In genomic region chr13:50452266-50452665, GRCm38 (mm10) we compare ENCODE assay signal across 23 mouse cellular contexts. TPM values are rescaled to one million over a fixed set of nuclear protein-coding genes. Genes with fewer than 3 reads are reported as not detected.
A peak's percentile ranks its signal among the peaks of the same experiment; 100 is the strongest.
DNase-seq lines count a peak whose midpoint lies in the region; TF ChIP-seq lines count a peak whose summit lies in the region.
"Not testable (repeated sequence)": the region's sequence is repeated elsewhere in the genome, so short reads cannot be mapped to it uniquely, and the experiment has no call there.
"Had no signal": no experiment of that assay in that cellular context is flagged by ENCODE, and none has a peak within 500 bp of the region (broad histone marks: within the 10 kb centered on the region; RNA-seq: fewer than 3 reads in every experiment).

No protein-coding gene starts in this region.

- 75% methylated on average over 9 of the region's 9 CpGs for WGBS in kidney, adult 2 months

- H3K27me3 ChIP-seq in ES-Bruce4 (ENCODE audit: control insufficient read depth, insufficient read depth, low read length, poor library complexity, severe bottlenecking); kidney, adult 2 months (replicated peaks; ENCODE audit: control insufficient read depth, insufficient read depth, low read length): not testable (repeated sequence)

- H3K9me3 ChIP-seq in ES-Bruce4 (replicated peaks; ENCODE audit: control insufficient read depth, insufficient read depth, low read length, poor library complexity, severe bottlenecking); ES-E14 (ENCODE audit: control insufficient read depth, insufficient read depth, low read depth, low read length): not testable (repeated sequence)

- in situ Hi-C loops in ES-E14 (cut with MboI; ENCODE audit: low sequenced_read_pairs in 2 of 2, unreplicated experiment in 2 of 2) = not testable (repeated sequence)

- not testable (repeated sequence) for H3K36me3 ChIP-seq in ES-Bruce4 (ENCODE audit: control insufficient read depth, insufficient read depth, low read length, poor library complexity, severe bottlenecking); ES-E14 (ENCODE audit: control insufficient read depth, insufficient read depth, low read length, poor library complexity, severe bottlenecking); kidney, adult 2 months (ENCODE audit: control insufficient read depth, insufficient read depth, low read length)

- not testable (repeated sequence) for TF ChIP-seq CTCF in ES-Bruce4 (IDR thresholded peaks at IDR 0.05; ENCODE audit: low read depth, low read length); kidney, adult 2 months (conservative IDR thresholded peaks at IDR 0.05; ENCODE audit: insufficient read depth, insufficient read length, low read depth, low read length)

- not testable (repeated sequence) for DNase-seq in ES-E14 (ENCODE audit: low read depth, low spot score)
- DNase-seq in ZHBTc4 (ENCODE audit: low read depth, low spot score) = peak; percentile 21
- peak; percentile 7 for DNase-seq in kidney, adult 2 months
- DNase-seq in neural tube, embryonic 10.5 days (ENCODE audit: extremely low spot score, low spot score) = peak; percentile 6
- peak; percentile 18 for DNase-seq in ovary, postnatal 36 days (ENCODE audit: low spot score)

- TF ChIP-seq EP300 in ES-Bruce4 (IDR thresholded peaks at IDR 0.05; ENCODE audit: insufficient read depth, low read depth, low read length) = not testable (repeated sequence)

- not testable (repeated sequence) for TF ChIP-seq POLR2A in ES-Bruce4 (IDR thresholded peaks at IDR 0.05; ENCODE audit: insufficient read depth, low read length); kidney, adult 2 months (IDR thresholded peaks at IDR 0.05; ENCODE audit: low read depth, low read length)

- H3K9ac ChIP-seq in ES-Bruce4 (ENCODE audit: low read depth, poor library complexity, severe bottlenecking) (0 out of 2 replicates have a peak overlapping the region, but pooled peaks have one; percentile 28), ES-E14 (ENCODE audit: insufficient read depth, low read depth, low read length, poor library complexity, severe bottlenecking) (peak overlapping the region; percentile 29; the same call in 1 of the 2 replicates)

- not testable (repeated sequence) for H3K4me1 ChIP-seq in ES-Bruce4 (ENCODE audit: control insufficient read depth, insufficient read depth, low read length); kidney, adult 2 months (ENCODE audit: control insufficient read depth, insufficient read depth, low read length)
- peaks cover 11 to 13% of the 10 kb centered on the region in 2 experiments; a peak in 3 of 4 replicates for H3K4me1 ChIP-seq in ES-E14 (ENCODE audit: control insufficient read depth in 2 of 2, insufficient read depth in 2 of 2, low read length in 2 of 2, poor library complexity in 1 of 2)

- peak overlapping the region; percentile 97; the same call in 1 of the 2 replicates for H3K27ac ChIP-seq in ES-Bruce4 (ENCODE audit: insufficient read depth, low read length)
- not testable (repeated sequence) for H3K27ac ChIP-seq in ES-E14 (ENCODE audit: insufficient read depth, low read depth, low read length, poor library complexity, severe bottlenecking); kidney, adult 2 months (ENCODE audit: insufficient read depth, low read depth, low read length)

- not testable (repeated sequence) for H3K4me3 ChIP-seq in ES-Bruce4 (ENCODE audit: low read depth, low read length); ES-E14 (ENCODE audit: insufficient read depth in 1 of 2, low read depth in 1 of 2, low read length in 2 of 2, poor library complexity in 1 of 2, severe bottlenecking in 1 of 2); kidney, adult 2 months (ENCODE audit: insufficient read depth, low read depth, low read length)

RNA-seq across cellular contexts. Expression of gene Gm47429, which starts 8.6 kb away (rescaled TPM):
- polyA plus RNA-seq in ES-Bruce4 (2011; ENCODE audit: insufficient read depth, insufficient read length, low read depth, missing spikeins) = not detected in 2 replicates
- total RNA-seq in ES-E14 (2012; rRNA removed) = 0.67 TPM in 1 of 2 replicates, not detected in the other
- polyA plus RNA-seq in kidney, adult 2 months (2012; rRNA removed) = not detected in 2 replicates
- total RNA-seq: adrenal gland, adult 2 months; adrenal gland, postnatal 10 days; adrenal gland, postnatal 25 days; adrenal gland, postnatal 4 days; common myeloid progenitor, adult 5-6 weeks; MEL had no signal
- polyA plus RNA-seq: adrenal gland, adult 2 months; brain, embryonic 14.5 days; C2C12; embryonic facial prominence, embryonic 11.5 days; embryonic facial prominence, embryonic 13.5 days; embryonic facial prominence, embryonic 15.5 days; erythroblast, embryonic 14.5 days; forebrain, embryonic 10.5 days; forebrain, embryonic 12.5 days; forebrain, embryonic 14.5 days; forebrain, embryonic 16.5 days; frontal cortex, adult 2 months had no signal

RNA-seq across cellular contexts. Expression of gene Nutm2, which starts 14.8 kb away (rescaled TPM):
- not detected in 2 replicates for polyA plus RNA-seq in ES-Bruce4 (2011; ENCODE audit: insufficient read depth, insufficient read length, low read depth, missing spikeins)
- total RNA-seq in ES-E14 (2012; rRNA removed) = 0.11 TPM in 1 of 2 replicates, not detected in the other
- polyA plus RNA-seq in kidney, adult 2 months (2012; rRNA removed) = not detected in 2 replicates
- total RNA-seq: adrenal gland, adult 2 months; adrenal gland, postnatal 10 days; adrenal gland, postnatal 25 days; adrenal gland, postnatal 4 days; common myeloid progenitor, adult 5-6 weeks; MEL had no signal
- polyA plus RNA-seq: adrenal gland, adult 2 months; brain, embryonic 14.5 days; C2C12; embryonic facial prominence, embryonic 11.5 days; embryonic facial prominence, embryonic 13.5 days; embryonic facial prominence, embryonic 15.5 days; erythroblast, embryonic 14.5 days; forebrain, embryonic 10.5 days; forebrain, embryonic 12.5 days; forebrain, embryonic 14.5 days; forebrain, embryonic 16.5 days; frontal cortex, adult 2 months had no signal

RNA-seq across cellular contexts. Expression of gene Fbxw17, which starts 34.6 kb away (rescaled TPM):
- polyA plus RNA-seq in ES-Bruce4 (2011; ENCODE audit: insufficient read depth, insufficient read length, low read depth, missing spikeins) = 18.8 and 27.5 TPM in 2 replicates
- total RNA-seq in ES-E14 (2012; rRNA removed) = 17.6 and 26.5 TPM in 2 replicates
- 18.1 and 23.0 TPM in 2 replicates for polyA plus RNA-seq in kidney, adult 2 months (2012; rRNA removed)
- total RNA-seq: MEL had no signal
- polyA plus RNA-seq: erythroblast, embryonic 14.5 days had no signal
